8 mouse cellular contexts compared by ENCODE assay signal in the genomic region with DNA sequence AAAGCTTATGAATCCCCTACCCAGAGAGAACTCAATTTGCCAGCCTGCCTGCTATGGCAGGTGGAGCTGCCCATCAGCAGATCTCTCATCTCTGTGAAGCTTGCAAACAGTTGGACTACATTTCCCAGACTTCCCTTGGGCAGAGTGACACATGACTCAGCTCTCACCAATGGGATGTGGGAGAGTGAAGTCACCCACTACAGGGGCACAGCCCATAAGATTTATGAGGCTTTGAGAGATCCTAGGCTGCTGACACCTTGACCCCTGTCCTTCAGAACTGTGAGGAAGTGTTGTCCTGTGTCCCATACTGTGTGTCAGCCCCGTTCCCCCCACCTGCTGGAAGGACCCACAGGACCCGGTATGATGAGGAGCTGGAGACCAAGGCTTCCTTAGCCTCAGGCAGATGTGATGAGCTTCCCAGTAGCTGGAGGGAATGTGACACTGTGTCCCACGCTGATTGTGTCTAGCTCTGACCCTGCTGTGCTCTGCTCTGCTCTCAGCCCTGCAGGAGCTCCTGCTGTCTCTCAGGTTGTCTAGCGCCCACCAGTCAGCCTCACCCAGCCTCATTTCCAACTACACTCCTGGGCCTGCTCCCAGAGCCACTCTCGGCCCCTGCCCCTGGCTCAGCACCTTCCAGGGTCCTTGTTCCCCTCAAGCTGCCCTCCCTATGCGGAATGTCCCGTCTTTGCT. TPM values are rescaled to one million over a fixed set of nuclear protein-coding genes. Genes with fewer than 3 reads are reported as not detected.
DNase-seq lines count a peak whose midpoint lies in the region; ATAC-seq lines count a peak whose summit lies in the region.

No protein-coding gene starts in this region.

- peak; percentile 42 for ATAC-seq in embryonic facial prominence, embryonic 12.5 days (ENCODE audit: insufficient number of reproducible peaks, insufficient read depth, low FRiP score, low TSS enrichment)
- ATAC-seq in heart, embryonic 13.5 days (ENCODE audit: extremely low read depth, insufficient number of reproducible peaks, low FRiP score, low TSS enrichment) = no peak
- peak; percentile 77 for ATAC-seq in kidney, embryonic 16.5 days (ENCODE audit: low FRiP score, low TSS enrichment)
- peak; percentile 62; the same call in 1 of the 2 replicates for ATAC-seq in limb, embryonic 15.5 days (ENCODE audit: insufficient number of reproducible peaks, low FRiP score, low TSS enrichment, low read depth)
- ATAC-seq in monocyte, adult 5-6 weeks (replicated peaks; ENCODE audit: insufficient number of reproducible peaks, low FRiP score, low TSS enrichment, poor library complexity, severe bottlenecking) = peak; percentile 60; the same call in 1 of the 2 replicates

- WGBS in embryonic facial prominence, embryonic 12.5 days = 56% methylated on average over 7 of the region's 7 CpGs
- 46% methylated on average over 7 of the region's 7 CpGs for WGBS in heart, embryonic 13.5 days
- WGBS in kidney, embryonic 16.5 days = 52% methylated on average over 7 of the region's 7 CpGs
- WGBS in limb, embryonic 15.5 days = 56% methylated on average over 7 of the region's 7 CpGs

- 0 out of 2 replicates have a peak, but pooled peaks cover 2% of the 10 kb centered on the region for H3K4me1 ChIP-seq in embryonic facial prominence, embryonic 12.5 days
- no peaks in the 10 kb centered on the region for H3K4me1 ChIP-seq in heart, embryonic 13.5 days
- H3K4me1 ChIP-seq in kidney, embryonic 16.5 days (ENCODE audit: insufficient read depth, low read length) = 0 out of 2 replicates have a peak, but pooled peaks cover 6% of the 10 kb centered on the region
- H3K4me1 ChIP-seq in limb, embryonic 15.5 days = peaks cover 8% of the 10 kb centered on the region

- peak overlapping the region; percentile 36 for H3K4me2 ChIP-seq in embryonic facial prominence, embryonic 12.5 days (replicated peaks)
- H3K4me2 ChIP-seq in heart, embryonic 13.5 days = peak overlapping the region; percentile 54
- H3K4me2 ChIP-seq in kidney, embryonic 16.5 days (replicated peaks; ENCODE audit: low read depth, low read length) = no peak overlapping the region
- 0 out of 2 replicates have a peak overlapping the region, but pooled peaks have one; percentile 24 for H3K4me2 ChIP-seq in limb, embryonic 15.5 days

- no peak overlapping the region for H3K27ac ChIP-seq in embryonic facial prominence, embryonic 12.5 days
- no peak overlapping the region for H3K27ac ChIP-seq in heart, embryonic 13.5 days (replicated peaks)
- H3K27ac ChIP-seq in kidney, embryonic 16.5 days (ENCODE audit: low read length) = no peak overlapping the region
- H3K27ac ChIP-seq in limb, embryonic 15.5 days = no peak overlapping the region

- no peaks in the 10 kb centered on the region for H3K36me3 ChIP-seq in embryonic facial prominence, embryonic 12.5 days
- no peaks in the 10 kb centered on the region for H3K36me3 ChIP-seq in heart, embryonic 13.5 days
- no peaks in the 10 kb centered on the region for H3K36me3 ChIP-seq in kidney, embryonic 16.5 days (ENCODE audit: insufficient read depth, low read length)
- H3K36me3 ChIP-seq in limb, embryonic 15.5 days = no peaks in the 10 kb centered on the region

- H3K9me3 ChIP-seq in embryonic facial prominence, embryonic 12.5 days = 0 out of 2 replicates have a peak, but pooled peaks cover under 1% of the 10 kb centered on the region
- H3K9me3 ChIP-seq in heart, embryonic 13.5 days = no peaks in the 10 kb centered on the region; the same call in 1 of the 2 replicates
- H3K9me3 ChIP-seq in kidney, embryonic 16.5 days (ENCODE audit: low read length) = no peaks in the 10 kb centered on the region
- no peaks in the 10 kb centered on the region for H3K9me3 ChIP-seq in limb, embryonic 15.5 days

- H3K4me3 ChIP-seq in embryonic facial prominence, embryonic 12.5 days = 0 out of 2 replicates have a peak overlapping the region, but pooled peaks have one; percentile 17
- H3K4me3 ChIP-seq in heart, embryonic 13.5 days = 0 out of 2 replicates have a peak overlapping the region, but pooled peaks have one; percentile 7
- no peak overlapping the region for H3K4me3 ChIP-seq in kidney, embryonic 16.5 days (ENCODE audit: low read length)
- H3K4me3 ChIP-seq in limb, embryonic 15.5 days = no peak overlapping the region

- DNase-seq in 3134 (ENCODE audit: extremely low read depth, insufficient read length, low spot score) = peak; percentile 47
- DNase-seq in adrenal gland, adult 8-10 months = peak; percentile 31
- DNase-seq in thymus, postnatal 25 days = peak; percentile 30

- H3K27me3 ChIP-seq in embryonic facial prominence, embryonic 12.5 days = no peaks in the 10 kb centered on the region
- no peaks in the 10 kb centered on the region for H3K27me3 ChIP-seq in heart, embryonic 13.5 days (replicated peaks)
- no peaks in the 10 kb centered on the region for H3K27me3 ChIP-seq in kidney, embryonic 16.5 days (ENCODE audit: insufficient read depth, low read length)
- H3K27me3 ChIP-seq in limb, embryonic 15.5 days = no peaks in the 10 kb centered on the region

- H3K9ac ChIP-seq in embryonic facial prominence, embryonic 12.5 days = no peak overlapping the region
- H3K9ac ChIP-seq in heart, embryonic 13.5 days = no peak overlapping the region
- no peak overlapping the region for H3K9ac ChIP-seq in kidney, embryonic 16.5 days (replicated peaks; ENCODE audit: low read length)
- H3K9ac ChIP-seq in limb, embryonic 15.5 days = no peak overlapping the region

RNA-seq across cellular contexts. Expression of gene Cstad, which starts 40.8 kb away (rescaled TPM):
- total RNA-seq in adrenal gland, adult 8-10 months (2022) = 1 to 10 TPM in 3 of 4 experiments, under 1 TPM in 1; 0.81 to 7.0 (median 4.1) TPM
- 0.57 and 1.4 TPM in 2 replicates for polyA plus RNA-seq in embryonic facial prominence, embryonic 12.5 days (2016; fragmentation: Nextera tagmentation; extraction: Ambion mirVana)
- 2.1 and 2.4 TPM in 2 replicates for polyA plus RNA-seq in heart, embryonic 13.5 days (2015; fragmentation: Nextera tagmentation; extraction: Ambion mirVana)
- 1.5 and 2.5 TPM in 2 replicates for polyA plus RNA-seq in kidney, embryonic 16.5 days (2015; fragmentation: Nextera tagmentation; extraction: Ambion mirVana)
- polyA plus RNA-seq in limb, embryonic 15.5 days (2015; fragmentation: Nextera tagmentation; extraction: Ambion mirVana) = 2.0 and 2.2 TPM in 2 replicates
- total RNA-seq in monocyte, adult 5-6 weeks (2017) = 4.5 to 7.0 TPM in 2 of 3 replicates, not detected in the other

Comparison
In these comparisons a context has a peak if more than half of its experiments do, and no peak if none do; other contexts are left out.
1. H3K4me3 ChIP-seq: peak in embryonic facial prominence, embryonic 12.5 days (single experiment) and heart, embryonic 13.5 days (single experiment); none in kidney, embryonic 16.5 days (single experiment) and limb, embryonic 15.5 days (single experiment).
2. Peak in every context shown above with its lines, with median percentiles within 50 percentile points of each other: DNase-seq.